Mouse (Mus musculus) layer of hippocampus, postnatal 10 days (tissue): ENCODE results near the gene Gm10330. TPM values are rescaled to one million over a fixed set of nuclear protein-coding genes. Genes with fewer than 3 reads are reported as not detected.
A peak's percentile ranks its signal among the peaks of the same experiment; 100 is the strongest.
"Not testable (repeated sequence)": the region's sequence is repeated elsewhere in the genome, so short reads cannot be mapped to it uniquely, and the experiment has no call there.

Source experiments
- DNase-seq, 2 experiments: peaks; one replicate each; pipeline ENCODE4 v3.0.0; 2021; ENCODE audit warnings: low spot score in 2 of 2
- long read RNA-seq: library from polyadenylated mRNA; stranded (forward); transcript quantifications from one replicate; pipeline ENCODE4 v2.0.0, GENCODE M21; 2023
- total RNA-seq, 2 experiments: library from RNA; stranded (reverse); gene quantifications; 2 replicates each; pipeline ENCODE4 v1.2.3; 2021

Gm10330 gene
- not detected for total RNA-seq
- long read RNA-seq = 0 reads

- DNase-seq = not testable (repeated sequence)
Observed at GRCm38 (mm10) chr12:23780165-23780564, at the start of gene Gm10330. TSS of gene Gm10330 (minus strand) at chr12:23780265.

GRCm38 (mm10) chr12:23800776-23801175 is 20.7 kb upstream of the Gm10330 start:
- DNase-seq = not testable (repeated sequence)

- peak; percentile 3 to 22 for DNase-seq
Observed at GRCm38 (mm10) chr12:23800366-23800765, 20.3 kb upstream of the Gm10330 start.
